Mouse (Mus musculus): ENCODE results near the gene Trp53i13.
"Not testable (repeated sequence)": the region's sequence is repeated elsewhere in the genome, so short reads cannot be mapped to it uniquely, and the experiment has no call there.

Gene Trp53i13

DNA sequence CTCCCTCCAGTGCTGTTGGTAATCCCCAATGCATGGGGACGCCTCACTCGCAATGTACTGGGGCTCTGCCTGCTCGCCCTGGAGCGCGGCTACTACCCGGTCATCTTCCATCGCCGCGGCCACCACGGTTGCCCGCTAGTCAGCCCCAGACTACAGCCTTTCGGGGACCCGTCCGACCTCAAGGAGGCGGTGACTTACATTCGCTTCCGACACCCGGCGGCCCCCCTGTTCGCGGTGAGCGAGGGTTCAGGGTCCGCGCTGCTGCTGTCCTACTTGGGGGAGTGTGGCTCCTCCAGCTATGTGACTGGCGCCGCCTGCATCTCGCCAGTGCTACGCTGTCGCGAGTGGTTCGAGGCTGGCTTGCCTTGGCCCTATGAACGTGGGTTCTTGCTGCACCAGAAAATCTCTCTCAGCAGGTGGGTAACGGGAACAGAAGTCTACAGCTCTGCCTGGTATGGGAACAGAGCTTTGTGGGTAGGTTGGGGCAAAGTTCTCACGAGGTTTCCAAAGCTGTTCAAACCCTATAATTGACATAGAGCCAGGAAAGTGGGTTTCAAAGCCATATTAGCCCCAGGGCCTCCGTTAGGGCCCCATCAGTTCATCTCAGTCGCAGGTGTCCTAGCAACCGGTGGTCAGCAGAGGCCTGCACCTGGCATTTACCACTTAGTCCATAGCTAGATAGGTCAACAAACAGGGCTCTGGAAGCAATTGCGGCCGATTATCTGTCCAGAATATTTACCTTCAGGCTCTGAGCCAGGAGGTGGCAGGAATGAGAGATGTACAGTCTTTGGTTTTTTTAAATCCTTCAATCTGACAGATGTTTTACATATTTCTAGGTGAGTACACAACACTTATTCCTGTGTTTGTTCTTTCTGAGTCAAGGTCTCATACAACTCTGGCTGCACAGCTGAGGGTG, at the start of gene Trp53i13:
Trp53i13 (minus strand) TSS at position 344 of the 916 bp plus-strand sequence.
- in situ Hi-C loops (cut with MboI; ENCODE audit: low sequenced_read_pairs), result no loop called here

DNA sequence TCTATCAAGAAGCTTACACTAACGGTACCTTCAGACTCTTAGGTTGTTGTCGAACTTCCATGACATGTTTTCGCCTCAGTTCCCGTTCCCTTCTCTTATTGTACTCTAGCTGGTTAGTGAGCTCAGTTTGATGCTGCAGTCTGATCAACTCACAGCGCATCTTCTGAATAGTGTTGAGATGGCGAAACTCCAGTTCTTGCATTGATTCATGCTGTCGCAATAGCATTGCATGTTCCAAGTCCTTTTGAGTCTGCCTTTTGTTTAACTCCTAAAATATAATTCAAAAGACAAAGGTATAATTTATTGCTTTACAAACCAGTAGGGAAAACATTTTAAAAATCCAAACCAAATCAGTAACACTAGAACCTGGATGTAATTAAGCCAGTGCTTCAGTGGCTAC, 29.5 kb upstream of the Trp53i13 start:
- in situ Hi-C loops (cut with MboI; ENCODE audit: low sequenced_read_pairs), result no loop called here

DNA sequence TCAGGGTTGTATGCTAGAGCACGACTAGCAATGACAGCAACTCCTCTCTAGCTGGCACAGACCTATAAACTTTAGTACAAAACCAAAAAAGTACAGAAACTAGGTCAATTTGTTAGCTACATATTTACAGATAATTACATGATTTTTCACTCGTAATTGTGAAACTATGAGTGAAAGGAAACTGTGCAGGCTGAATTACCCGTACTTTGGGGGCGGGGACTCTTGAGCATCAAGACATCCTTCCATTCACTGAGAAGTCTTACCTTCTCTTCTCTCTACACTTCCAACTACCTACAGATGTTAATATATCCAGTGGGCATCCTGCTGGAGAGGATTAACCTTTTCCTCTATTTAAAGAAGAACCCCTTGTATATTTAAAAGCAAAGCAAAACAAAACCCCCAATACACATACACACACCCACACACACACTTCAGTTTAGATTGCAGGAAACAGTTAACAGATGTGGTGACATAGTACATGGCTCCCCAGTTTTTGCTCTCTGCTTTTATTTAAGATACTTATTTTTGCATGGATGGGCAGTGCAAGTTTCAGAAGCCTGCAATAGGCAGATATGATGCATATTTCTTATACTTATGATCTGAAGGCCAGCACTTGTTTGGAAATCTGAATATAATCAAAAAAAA, 16.5 kb upstream of the Trp53i13 start:
- in situ Hi-C loops (cut with MboI; ENCODE audit: low sequenced_read_pairs), result no loop called here

DNA sequence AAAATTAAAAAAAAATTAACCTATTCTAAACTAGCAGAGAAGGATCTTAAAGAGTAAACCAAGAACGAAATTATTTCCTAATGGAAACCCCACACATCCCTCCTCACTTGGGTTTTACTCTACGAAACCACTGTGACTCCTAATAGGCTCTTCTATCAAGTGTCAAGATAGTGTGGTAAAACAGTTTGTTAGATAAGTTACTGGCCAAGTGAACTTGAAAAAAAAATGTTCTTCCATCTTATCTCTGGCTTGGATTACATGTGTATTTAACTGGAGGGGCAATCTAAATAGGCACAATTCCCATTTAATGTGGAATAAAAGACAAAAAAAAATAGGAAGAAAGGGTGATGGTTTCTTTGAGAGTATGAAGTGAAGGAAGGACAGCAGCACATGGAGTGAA, 15.1 kb upstream of the Trp53i13 start:
- in situ Hi-C loops (cut with MboI; ENCODE audit: low sequenced_read_pairs), result no loop called here

DNA sequence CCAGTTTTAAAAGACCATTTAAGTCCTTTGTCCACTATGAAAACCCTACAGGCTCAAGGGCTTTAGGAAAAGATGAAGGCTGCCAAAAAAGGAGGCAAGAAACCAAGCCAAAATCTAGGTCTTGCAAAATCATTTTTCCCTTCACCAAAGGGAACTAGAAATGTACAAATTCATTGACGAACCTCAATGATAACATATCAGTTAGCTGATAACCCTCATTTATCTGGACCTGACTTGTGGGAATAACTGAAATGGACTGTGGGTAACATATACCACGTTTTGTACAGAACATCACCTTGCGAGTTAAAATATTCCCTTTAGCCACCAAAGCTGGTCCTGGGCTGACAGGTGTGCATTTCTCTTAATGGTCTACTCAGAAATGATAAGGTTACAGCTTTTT, 13.9 kb upstream of the Trp53i13 start:
- in situ Hi-C loops (cut with MboI; ENCODE audit: low sequenced_read_pairs), result no loop called here

DNA sequence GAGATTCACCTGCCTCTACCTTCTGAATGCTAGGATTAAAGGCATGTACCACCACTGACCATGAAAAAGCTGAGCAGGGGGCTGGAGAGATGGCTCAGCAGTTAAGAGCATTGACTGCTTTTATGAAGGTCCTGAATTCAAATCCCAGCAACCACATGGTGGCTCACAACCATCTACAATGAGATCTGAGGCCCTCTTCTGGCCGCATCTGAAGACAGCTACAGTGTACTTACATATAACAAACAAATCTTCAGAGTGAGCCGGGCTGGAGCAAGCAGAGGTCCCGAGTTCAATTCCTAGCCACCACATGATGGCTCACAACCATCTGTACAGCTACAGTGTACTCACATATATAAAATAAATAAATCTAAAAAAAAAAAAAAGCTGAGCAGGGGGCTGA, 12.6 kb upstream of the Trp53i13 start:
- in situ Hi-C loops (cut with MboI; ENCODE audit: low sequenced_read_pairs), result not testable (repeated sequence)

DNA sequence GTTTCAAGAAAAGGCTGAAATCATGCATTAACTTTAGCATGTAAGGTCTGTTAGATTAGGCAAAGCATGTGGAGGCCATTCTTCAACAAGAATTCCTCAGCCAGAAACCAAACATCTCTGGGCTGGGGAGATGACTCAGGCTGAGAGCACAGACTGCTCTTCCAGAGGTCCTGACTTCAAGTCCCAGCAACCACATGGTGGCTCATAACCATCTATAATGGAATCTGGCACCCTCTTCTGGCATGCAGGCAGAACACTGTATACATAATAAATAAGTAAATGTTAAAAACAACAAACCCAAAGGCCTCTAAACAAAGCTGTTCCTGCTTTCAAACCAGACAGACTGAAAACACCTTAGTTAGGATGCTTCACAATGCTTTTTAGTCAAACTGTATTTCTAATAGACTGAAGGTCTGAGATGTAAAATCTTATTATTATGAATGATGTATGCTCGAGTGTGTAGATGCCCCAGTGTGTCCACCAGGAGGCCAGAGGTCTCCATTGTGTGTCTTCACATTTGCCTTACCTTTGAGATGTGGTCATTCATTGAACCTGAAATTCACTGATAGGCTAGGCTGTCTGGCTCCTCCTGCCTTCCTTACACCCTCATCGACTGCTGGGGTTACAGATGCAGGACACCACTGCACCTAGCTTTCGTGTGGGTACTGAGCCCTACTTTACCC, 10.2 kb upstream of the Trp53i13 start:
- in situ Hi-C loops (cut with MboI; ENCODE audit: low sequenced_read_pairs), result no loop called here

DNA sequence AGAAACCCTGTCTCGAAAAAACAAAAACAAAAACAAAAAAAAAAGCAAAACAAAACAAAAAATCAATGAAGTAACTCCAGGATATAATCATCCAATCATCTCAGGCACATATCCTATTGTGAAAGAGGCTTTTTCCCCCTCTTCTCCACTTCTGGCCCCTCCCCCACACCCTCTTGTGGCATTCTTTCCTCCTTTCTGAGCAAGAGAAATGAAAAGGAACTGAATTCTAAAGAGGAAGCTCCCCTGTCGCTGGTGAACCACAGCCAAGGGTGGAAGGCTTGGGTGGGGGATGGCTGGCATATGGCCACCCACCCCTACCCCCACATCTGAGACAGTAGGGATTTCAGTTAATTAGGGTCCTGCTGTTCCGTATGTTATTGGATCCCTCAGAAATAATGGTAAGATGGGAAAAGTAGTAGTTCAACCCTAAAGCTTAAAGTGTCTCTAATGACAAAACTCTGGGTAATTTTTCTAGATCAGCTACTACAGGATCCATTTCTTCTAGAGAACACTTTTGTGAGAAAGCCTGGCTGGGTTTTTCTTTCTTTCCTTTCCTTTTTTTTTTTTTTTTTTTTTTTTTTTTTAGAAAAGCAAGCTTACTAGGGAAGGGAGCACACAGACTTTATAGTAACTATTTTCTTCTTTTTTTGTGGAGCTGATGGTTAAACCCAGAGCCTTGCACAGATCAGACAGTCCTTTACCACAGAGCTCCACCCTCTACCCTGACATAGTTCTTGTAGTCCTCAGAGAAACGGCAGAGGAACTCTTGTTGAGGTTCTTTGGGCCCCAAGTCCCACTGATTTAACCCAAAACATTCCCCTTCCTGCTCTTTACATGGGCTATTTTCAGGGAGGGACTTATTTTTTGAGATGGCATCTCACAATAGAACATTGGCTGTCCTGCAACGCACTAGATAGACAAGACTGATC, 5.1 kb upstream of the Trp53i13 start:
- in situ Hi-C loops (cut with MboI; ENCODE audit: low sequenced_read_pairs), result no loop called here

DNA sequence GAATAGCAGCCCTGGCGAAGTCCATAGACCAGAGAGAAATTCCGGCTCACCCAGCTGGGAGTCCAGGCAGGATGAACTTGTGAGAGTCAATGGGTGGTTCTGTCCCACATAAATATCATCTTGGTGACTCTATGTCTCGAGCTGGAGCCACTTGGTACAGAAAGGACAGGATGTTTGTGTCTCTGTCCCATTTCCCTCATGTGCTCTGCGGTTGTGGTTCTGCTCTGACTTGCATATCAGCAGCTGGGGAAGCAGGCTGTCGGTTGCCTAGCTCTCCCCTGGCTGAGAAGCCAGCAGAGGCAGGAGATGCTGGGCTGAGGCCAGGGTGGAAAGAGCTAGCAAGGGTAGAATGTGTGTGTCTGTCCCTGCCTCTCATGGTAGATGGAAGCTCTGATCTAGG, 3.3 kb upstream of the Trp53i13 start, which contains the start of gene Gm10392:
Gm10392 (minus strand) TSS at position 156 of the 400 bp plus-strand sequence.
- in situ Hi-C loops (cut with MboI; ENCODE audit: low sequenced_read_pairs), result no loop called here

DNA sequence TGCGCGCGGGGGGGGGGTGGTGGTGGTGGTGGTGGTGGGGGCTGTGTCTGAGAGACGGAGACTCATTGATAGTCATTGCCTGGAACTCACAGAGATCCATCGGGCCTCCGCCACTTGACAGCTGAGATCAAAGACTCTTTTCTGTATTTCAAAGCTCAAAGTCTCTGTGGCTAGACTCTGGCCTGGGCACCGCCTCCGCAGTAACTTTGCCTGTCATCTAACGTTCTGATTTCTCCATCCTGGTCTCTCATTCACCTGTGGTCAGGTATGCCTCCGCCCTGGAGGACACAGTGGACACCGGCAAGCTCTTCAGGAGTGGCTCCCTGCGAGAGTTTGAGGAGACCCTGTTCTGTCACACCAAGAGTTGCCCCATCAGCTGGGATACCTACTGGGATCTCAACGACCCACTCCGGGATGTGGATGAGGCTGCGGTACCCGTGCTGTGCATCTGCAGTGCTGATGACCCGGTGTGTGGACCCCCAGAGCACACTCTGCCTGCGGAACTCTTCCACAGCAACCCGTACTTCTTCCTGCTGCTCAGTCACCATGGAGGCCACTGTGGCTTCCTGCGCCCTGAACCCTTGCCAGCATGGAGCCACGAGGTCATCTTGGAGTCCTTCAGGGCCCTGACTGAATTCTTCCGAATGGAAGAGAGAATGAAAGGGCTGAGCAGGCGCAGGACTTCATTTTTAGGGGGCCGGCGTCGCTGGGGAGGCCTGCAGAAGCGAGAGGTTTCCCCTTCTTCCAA, 2.4 kb upstream of the Trp53i13 start:
- in situ Hi-C loops (cut with MboI; ENCODE audit: low sequenced_read_pairs), result no loop called here

DNA sequence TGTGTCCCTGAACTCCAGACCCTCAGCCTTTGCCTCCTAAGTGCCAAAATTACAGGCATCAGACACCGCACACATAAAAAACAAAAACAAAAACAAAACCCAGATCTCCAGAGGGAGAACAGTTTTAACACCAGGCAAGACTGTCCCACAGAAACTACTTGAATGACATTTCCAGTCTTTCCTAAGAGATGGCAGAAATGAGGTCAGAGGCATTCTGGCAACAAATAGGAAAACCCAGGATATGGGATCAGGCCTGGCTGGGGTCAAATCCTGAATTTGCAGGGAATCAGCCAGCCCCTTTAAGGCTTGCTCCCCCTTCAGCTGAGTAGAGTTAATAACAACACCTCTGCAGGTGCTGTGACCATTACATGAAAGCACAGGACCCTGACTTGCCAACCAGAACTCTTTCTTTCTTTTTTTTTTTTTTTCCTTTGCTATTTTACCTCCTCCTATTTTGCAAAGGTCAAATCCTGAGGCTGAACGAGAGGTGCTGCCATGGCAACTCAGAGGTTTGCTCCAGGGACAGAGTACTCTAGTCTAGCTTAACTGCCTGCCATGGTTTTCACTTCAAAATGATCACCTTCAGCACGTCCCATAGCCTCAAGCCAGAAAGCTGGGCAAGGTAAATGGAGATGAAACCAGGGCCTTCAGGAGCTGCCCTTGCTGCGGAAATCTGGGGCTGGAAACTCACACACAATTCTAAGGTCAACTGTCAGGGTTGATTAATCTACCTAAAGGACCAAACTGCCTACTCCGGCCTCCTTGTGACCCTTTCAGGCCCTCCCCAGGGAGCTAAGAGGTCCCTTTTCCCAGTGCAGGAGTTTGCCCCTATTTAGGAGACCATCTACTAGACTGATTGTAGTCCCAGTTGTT, 1.0 kb upstream of the Trp53i13 start:
- in situ Hi-C loops (cut with MboI; ENCODE audit: low sequenced_read_pairs), result no loop called here

DNA sequence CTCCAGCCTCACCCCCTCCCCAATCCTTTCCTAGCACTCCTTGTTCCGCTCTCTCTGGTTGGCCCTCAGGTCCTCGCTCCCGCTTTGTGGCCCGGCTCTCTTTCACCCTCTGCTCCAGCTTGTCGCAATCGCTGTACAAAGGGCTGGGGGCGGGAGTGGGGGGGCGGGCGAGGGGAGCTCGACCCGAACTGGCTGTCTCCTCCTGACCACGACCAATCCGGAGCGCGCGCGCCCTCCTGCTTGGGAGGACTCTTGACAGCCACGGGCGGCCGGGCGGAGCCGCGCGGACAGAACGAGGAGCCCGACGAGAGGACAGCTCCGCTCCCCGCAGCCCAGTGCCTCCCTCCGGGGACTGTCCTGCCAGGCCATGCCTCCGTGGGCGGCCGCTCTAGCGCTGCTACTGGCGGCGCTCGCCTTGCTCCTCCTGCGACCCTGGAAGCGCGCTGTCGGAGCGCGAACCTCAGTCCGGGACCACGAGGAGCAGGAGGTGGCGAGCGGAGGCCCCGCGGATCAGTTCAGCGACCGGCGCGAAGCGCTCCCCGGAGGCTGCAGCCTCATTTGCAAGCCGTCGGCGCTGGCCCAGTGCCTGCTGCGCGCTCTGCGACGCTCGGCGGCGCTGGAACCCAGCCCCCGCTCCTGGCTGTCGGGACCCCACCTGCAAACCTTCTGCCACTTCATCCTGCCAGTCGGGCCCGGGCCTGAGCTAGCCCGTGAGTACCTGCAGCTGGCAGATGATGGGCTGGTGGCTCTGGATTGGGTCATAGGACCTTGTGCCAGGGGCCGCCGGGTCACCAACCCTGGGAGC, 746 bp downstream of the Trp53i13 start, which contains the start of gene Abhd15:
Abhd15 (plus strand) TSS at position 290 of the 805 bp plus-strand sequence.
- in situ Hi-C loops (cut with MboI; ENCODE audit: low sequenced_read_pairs), result no loop called here

DNA sequence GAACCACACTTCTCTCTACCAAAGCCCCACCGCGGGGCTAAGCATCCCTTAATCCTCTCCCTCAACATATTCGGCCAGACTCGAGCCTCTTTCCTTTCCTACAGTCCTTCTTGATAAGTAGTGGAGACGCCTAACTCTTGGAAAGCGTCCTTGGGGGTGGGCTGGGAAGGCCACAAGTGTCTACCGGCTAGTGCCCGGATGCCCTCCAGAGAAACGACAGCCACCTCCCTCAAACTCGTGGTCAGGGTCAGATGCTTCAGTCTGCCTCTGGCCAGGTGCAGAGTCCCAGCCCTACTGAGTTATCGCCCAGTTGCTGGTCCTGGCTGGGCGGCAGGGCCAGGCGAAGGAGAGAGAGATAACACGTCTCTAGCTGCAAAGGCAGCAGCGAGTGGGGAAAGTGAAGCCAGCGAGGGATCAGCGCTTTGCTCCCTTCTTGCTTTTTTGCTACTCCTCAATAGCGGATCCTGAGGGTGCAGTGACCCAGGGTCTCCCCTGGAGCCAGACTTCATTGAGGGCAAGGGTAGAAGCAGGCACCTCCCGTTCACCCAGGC, 1.4 kb downstream of the Trp53i13 start:
- in situ Hi-C loops (cut with MboI; ENCODE audit: low sequenced_read_pairs), result no loop called here

DNA sequence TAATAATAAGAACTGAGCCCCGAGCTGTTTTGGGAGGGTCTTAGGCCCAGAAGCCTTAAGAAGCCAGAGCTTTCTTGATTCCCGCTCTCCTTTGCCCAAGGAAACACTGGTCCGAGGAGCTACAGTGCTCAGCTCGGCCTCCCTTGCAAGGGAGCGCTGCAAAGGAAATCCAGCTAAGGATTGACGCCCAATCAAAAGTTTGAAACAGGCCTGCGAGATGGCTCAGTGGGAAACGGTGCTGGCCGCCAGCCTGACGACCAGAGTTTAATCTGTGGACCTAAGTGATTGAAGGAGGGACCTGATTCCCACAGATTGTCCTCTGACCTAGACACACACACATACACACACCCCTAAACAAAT, 2.0 kb downstream of the Trp53i13 start:
- in situ Hi-C loops (cut with MboI; ENCODE audit: low sequenced_read_pairs), result no loop called here

DNA sequence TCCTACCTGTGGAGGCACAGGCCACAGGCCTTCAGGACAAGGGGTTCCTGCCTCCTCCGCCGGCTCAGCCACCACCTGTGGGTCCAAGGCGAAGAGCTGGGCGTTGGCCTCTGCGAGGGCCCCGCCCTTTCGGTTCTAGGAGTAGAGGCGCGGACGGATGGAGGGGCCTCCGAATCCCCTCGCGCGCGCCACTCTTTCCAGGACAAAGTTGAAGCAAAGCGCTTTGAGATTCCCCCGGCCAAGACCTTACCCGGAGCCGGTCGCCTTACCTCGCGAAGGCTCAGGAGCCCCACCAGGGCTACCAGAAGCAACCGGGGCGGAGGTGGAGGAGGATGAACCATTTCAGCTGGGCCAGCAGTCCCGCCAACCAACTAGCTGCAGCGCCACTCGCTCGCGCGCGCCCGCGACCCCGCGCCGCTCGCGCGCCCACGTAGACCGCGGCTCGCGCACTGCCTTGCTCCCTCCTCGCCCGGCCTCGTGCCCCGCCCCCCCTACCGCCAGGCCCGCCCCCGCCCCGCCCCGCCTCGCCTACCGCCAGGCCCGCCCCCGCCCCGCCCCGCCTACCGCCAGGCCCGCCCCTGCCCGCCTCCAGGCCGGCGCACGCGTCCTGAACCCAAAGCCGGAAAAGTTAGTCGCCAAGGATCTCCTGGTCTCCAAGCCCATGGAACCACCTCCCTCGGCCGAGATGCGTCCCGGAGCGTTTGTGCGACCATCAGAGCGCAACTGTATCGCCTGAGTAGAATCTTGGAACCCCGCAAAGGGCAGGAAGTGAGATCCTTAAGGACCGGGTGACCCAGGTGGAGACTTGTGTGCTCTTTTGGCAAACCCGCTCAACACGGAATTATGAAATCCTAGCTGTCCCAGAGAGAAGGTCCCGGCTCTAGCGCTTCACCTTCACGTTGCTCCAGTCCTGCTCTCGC, 2.6 kb downstream of the Trp53i13 start:
- in situ Hi-C loops (cut with MboI; ENCODE audit: low sequenced_read_pairs), result no loop called here

DNA sequence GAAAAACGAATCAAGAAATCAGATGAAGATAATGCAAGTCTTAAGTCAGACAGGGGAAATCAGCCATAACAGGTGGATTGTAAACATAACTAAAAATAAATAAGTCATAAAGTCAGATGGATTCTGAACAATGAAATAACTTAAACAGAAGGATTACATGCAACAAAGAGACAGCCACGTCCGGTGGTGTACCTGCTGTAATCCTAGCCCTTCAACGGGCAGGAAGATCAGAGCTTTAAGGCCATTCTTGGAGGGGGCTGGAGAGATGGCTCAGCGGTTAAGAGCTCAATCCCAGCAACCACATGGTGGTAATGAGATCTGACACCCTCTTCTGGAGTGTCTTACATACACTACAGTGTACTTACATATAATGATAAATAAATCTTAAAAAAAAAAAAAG, 4.4 kb downstream of the Trp53i13 start:
- in situ Hi-C loops (cut with MboI; ENCODE audit: low sequenced_read_pairs), result no loop called here

All from CH12F3 (cell line).